Mouse (Mus musculus) heart, postnatal 0 days (tissue): ENCODE results near the gene Megf11.
"Not testable (repeated sequence)": the region's sequence is repeated elsewhere in the genome, so short reads cannot be mapped to it uniquely, and the experiment has no call there.

Experiments
- CTCF ChIP-seq: IDR thresholded peaks from 2 replicates; pipeline ENCODE4 v1.5.1; 2016; ENCODE audit warnings: antibody characterized with exemption, control low read depth, low read depth
- EP300 ChIP-seq: IDR thresholded peaks from 2 replicates; pipeline ENCODE4 v1.6.1; 2016; ENCODE audit warnings: antibody characterized with exemption, low read depth

DNA sequence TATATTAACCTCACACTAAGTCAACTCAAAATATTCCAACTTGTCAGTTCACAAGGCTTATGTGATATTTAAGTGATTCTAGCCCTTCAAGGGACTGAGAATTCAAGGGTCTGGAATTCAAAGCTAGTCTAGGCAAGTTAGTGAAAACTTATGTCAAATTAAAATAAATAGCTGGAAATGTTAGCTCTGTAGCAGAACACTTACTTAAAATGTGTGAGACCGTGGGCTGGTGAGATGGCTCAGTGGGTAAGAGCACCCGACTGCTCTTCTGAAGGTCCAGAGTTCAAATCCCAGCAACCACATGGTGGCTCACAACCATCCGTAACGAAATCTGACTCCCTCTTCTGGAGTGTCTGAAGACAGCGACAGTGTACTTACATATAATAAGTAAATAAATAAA lies 324.9 kb downstream of the Megf11 start:
- not testable (repeated sequence) for TF ChIP-seq CTCF, EP300
